Mouse (Mus musculus) skeletal muscle tissue, adult 2 months (tissue): ENCODE measurements around the gene Tmem209.

ENCODE experiments used
- DNase-seq: peaks from one replicate; pipeline ENCODE4 v3.0.0-alpha.2; 2012; ENCODE audit warnings: low read depth, low spot score

The Tmem209 gene

GRCm38 (mm10) chr6:30509265-30510239 lies at the start of gene Tmem209, which contains the start of gene Ssmem1:
TSS of gene Tmem209 (minus strand) at chr6:30509783.
TSS of gene Ssmem1 (plus strand) at chr6:30509849.
- peak; percentile 99 for DNase-seq

DNA sequence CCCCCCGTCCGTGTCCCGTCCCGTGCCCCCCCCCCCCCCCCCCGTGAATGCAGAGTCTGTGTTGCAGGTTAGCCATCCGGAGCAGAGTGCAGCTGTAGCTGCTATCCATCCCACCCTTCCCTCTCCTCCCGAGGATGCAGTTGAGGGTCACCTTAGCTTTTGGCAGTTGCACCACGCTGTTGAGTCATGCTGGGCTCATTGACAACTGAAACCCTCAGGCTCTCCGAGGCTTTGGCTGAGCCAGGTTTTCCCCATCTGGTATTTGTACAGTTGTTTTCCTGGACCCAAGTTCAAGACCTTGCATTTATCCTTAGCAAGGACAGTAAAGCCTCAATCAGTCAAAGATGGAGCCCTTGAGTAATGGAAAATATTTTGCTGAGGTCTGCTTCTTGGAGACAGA lies 46.5 kb upstream of the Tmem209 start:
- peak; percentile 39 for DNase-seq

DNA sequence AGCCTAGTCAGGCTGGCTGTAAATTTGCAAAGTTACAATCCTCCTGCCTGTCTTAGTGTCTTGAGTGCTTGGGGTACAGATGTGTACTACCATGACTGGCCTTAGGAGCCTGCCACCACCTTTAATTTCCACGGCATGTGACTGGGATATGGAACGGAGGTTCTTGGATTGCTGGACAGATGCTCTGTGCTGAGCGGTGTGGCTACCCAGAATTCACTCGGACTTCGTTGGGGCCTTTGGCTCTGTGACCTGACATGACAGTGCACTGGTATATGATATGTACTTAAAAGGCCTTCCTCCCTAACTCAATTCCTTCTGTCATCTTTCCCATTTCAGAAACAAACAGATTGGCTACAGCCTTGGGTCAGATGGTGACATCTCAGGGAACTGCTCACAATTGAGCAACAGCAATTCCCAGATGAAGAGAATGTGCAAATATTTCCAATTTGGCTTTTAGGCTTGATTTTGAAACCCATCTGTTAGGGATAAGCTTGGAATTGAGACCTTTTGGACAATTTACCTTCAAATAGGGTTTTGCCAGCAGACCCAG lies 45.1 kb upstream of the Tmem209 start:
- DNase-seq: peak; percentile 57

- no peak for DNase-seq
Observed at GRCm38 (mm10) chr6:30554092-30554491, 44.5 kb upstream of the Tmem209 start.

GRCm38 (mm10) chr6:30553381-30554010 lies 43.9 kb upstream of the Tmem209 start:
- DNase-seq: no peak

GRCm38 (mm10) chr6:30552628-30553027 lies 43.0 kb upstream of the Tmem209 start:
- DNase-seq: no peak

- no peak for DNase-seq
Observed at GRCm38 (mm10) chr6:30551644-30552580, 42.3 kb upstream of the Tmem209 start.

DNA sequence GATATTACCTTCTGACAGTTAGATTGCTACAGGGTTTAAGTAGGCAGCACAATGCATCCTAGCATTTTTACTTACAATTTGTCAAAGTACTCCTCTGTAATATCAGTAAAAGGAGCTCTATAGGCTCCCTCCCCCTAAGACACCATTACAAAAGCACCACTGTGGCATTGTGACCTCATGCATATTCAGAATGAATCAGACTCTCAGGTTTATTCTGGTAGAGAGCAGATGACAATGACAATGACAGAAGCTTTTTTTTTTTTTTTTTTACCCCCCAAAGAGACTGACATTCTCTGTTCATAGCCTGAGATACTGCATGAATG lies 41.6 kb upstream of the Tmem209 start:
- DNase-seq: no peak

DNA sequence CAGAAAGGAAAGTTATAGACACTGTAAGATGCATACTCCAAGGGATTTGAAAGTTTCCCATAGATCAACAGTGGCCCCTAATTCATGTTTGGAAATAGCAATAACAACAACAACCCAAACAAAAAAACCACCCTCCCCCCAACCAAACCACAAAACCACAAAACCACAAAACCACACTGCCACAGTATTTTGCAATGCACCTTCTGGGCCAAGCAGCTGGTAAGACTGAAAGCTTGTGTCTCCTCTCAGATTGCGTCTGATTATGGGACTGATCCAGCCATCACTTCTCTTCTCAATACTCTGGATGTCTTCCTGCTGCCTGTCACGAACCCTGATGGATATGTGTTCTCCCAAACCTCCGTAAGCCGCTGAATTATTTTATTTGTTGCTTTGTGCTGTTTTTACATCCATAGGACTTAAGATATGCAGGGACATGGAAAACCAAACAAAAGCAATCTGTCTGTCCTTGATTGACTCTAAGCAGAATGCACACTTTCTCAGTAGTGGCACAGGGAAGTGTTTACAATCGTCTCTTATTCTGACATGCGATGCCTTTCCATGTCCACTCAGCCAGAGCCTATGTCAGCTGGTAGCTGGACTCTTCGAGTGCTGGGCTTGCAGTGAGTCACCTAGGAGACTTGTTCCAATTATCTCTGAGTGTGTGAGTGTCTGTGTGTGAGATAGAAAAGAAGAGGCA lies 41.1 kb upstream of the Tmem209 start:
- no peak for DNase-seq

DNA sequence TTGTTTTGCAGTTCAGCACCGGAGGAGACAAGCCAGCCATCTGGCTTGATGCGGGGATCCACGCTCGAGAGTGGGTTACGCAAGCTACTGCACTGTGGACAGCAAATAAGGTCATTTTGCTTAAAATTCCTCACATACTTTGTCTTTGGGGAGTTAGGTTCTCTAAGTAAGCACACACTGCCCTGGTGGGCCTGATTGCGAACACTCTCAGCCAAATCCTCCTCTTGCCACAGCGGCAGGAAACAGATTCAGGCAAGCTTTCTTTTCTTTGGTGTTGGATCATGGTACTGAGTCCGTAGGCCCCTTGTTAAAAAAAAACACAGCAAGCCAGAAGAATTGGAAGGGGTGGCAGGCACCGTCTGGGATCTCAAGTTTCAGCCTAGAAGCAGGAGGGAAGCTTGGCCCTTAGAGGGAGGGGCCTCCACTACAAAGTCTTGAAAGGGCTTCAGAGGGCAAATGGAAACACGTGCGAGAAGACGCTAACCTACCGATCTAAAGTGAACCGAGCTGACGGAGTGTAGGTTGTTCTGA lies 39.7 kb upstream of the Tmem209 start:
- peak; percentile 45 for DNase-seq

DNA sequence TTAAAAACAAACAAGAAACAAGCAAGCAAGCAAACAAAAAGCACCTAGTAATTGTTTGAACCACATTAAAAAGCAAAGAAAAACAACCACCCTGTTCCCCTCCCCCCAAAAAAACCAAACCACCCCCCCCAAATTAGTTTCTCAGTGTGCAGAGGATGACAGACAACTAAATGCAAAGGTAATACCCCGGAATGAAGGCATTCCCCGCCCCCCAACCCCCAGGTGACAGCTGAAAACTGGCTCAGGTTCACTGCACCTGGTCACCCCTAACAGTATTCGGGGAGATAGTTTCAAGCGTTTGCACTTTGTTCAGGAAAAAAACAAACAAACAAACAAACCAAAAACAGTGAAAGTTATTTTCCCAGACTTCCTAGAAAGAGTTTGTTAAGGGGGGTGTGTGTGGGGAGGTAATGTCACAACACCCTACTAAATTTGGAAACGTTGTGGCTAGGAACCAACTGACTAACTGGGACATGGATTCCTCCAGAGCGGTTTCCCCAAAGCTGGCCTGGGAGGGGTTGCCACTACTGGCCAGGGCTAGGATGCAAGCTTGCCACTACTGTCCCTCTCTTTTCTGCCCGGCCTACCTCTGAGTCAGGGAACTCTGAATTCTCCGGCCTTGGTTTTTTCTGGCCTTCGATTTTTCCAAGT lies 38.2 kb upstream of the Tmem209 start:
- peak; percentile 54 for DNase-seq

GRCm38 (mm10) chr6:30547274-30547645 lies 37.7 kb upstream of the Tmem209 start:
- DNase-seq: no peak

- DNase-seq: no peak
Observed at GRCm38 (mm10) chr6:30546571-30547273, 37.1 kb upstream of the Tmem209 start.

DNA sequence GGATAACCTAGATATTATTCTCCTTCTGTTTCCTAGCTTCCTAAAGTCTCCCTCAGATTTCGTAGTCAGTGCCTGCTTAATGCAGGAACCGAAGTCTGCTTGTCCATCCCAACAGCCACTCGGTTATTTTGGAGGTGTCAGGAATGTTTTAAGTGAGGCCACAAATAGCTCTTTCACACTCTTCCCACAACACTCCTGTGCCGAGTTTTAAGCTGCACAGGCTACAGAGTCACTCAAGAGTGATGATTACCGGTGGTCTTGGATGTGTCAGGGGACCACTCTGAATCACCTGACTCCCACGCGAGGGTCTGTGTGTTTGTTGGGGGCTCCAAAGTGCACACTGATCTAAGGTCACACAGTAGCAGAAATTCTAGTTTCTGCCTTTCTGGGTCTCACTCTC lies 36.1 kb upstream of the Tmem209 start:
- DNase-seq: no peak

- DNase-seq: no peak
Observed at GRCm38 (mm10) chr6:30543851-30544250, 34.3 kb upstream of the Tmem209 start.

DNA sequence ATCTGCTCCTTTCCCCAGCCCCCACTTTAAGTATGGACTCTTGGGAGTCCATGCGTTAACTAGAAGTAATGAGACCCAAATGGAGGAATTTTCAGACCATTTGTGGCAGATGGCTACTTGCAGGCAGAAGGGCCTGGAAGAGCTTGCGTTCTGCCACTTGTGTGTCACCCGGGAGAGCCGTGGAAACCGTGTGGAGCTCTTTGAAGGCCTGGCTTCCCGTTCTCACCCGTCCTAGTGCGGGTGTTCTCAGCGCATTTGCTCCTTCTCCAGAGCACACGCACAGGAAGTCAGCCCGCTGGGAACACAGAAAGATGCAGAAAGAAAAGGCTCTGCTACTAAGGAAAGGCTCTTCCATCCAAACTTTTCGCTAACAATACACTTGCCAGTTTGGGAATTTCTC lies 33.5 kb upstream of the Tmem209 start:
- no peak for DNase-seq

DNA sequence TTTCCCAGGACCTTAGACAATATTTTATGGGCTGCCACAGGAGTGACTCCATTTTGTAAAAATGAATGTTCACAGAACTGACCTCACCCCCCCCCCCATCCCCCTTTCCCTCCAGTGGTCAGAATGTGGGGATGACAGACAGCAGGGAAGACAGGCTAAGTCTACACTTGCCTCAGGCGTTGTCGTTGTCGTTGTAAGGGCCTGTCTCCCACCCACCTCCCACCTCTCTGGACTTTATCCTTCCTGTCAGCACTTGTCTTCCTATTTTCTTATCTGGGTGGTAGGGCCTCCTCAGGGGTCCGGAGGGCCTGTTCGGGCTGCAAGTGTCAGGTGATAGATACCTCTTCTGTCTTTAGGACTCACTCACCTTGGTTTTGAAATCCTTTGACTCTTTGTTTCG lies 32.7 kb upstream of the Tmem209 start:
- DNase-seq: no peak

DNA sequence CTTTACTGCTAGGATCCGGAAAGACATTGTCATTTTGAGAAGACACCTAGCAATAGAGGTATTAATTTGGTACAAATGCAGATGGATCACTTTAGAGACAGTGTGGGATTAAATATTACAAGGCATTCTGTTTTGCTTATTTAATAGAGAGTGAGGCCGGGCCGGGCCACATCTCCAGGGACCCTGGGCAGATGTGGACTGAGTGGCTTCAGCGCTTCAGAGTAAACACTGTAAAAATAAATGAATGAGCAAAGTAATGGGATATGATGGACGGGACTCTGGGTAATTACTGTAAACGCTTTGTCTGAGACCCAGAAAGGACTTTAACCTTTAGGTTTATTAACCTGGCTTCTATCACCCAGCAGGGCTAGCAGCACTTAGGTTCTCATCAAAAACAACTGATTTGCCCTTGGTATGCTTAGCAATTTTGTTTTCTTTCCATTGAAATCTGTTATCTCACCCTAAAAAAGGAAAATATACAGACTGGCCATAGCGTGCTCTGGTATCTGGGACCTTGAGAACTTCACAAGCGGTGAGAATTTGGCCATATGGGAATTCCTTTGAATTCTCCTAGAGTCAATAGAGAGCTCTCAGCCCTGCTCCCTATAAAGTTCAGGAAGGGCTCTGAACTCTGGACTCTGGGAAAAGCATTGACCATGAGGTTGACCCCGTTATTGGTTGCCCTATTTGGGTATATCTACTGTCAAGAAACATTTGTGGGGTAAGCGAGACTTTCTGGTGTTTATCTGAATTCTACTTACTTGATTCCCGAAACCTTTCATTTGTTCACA lies 31.6 kb upstream of the Tmem209 start, which contains the start of gene Cpa2:
Gene Cpa2, plus strand, starts transcription at position 574 of the 791 bp plus-strand sequence.
- DNase-seq: no peak

DNA sequence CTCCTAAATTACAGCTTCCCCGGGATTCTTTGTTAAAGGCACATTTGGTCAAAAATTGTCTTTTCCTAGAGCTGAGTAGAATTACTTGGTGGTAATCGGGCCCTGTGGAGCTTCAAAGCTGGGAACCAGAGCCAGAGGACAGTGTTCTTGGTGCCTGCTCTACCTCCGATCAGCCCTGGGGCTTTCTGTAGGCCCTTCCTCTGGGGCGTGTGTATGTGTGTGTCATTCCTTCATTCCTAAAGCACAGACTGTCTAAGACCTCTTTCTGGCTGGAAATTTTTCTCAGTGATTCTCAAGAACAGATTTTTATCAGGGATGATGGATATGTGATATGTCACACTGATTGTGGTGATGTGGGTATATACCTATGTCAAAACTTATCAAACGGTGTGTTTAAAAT lies 29.2 kb upstream of the Tmem209 start:
- DNase-seq: no peak
